Mouse (Mus musculus) intestine, embryonic 16.5 days (tissue): ENCODE measurements around the gene Dmpk. TPM values are rescaled to one million over a fixed set of nuclear protein-coding genes. Genes with fewer than 3 reads are reported as not detected.

Source experiments
- ATAC-seq: fragments of 200-750 bp; cut with Nextera tagmentation; 2 replicates; pipeline ENCODE4 v1.8.0; 2017; ENCODE audit warnings: moderate TSS enrichment, moderate library complexity
- H3K27ac ChIP-seq: fragments of 300-500 bp; sonication (generic); 2 replicates; pipeline ENCODE4 v1.5.1; 2014; ENCODE audit warnings: mild to moderate bottlenecking, low read length
- H3K27me3 ChIP-seq: fragments of 300-500 bp; sonication (generic); replicated peaks from 2 replicates; pipeline ENCODE4 v1.6.1; 2014; ENCODE audit warnings: low read length, control low read depth, mixed read lengths; ENCODE audit not compliant: control insufficient read depth, insufficient read depth
- H3K36me3 ChIP-seq: fragments of 300-500 bp; sonication (generic); 2 replicates; pipeline ENCODE4 v1.6.1; 2014; ENCODE audit warnings: low read length, control low read depth; ENCODE audit not compliant: control insufficient read depth, insufficient read depth
- H3K4me1 ChIP-seq: fragments of 300-500 bp; sonication (generic); 2 replicates; pipeline ENCODE4 v1.6.1; 2014; ENCODE audit warnings: low read length, control low read depth, mixed read lengths; ENCODE audit not compliant: control insufficient read depth, insufficient read depth
- H3K4me2 ChIP-seq: fragments of 300-500 bp; sonication (generic); 2 replicates; pipeline ENCODE4 v1.6.1; 2014; ENCODE audit warnings: low read depth, low read length, control low read depth
- H3K4me3 ChIP-seq: fragments of 300-500 bp; sonication (generic); 2 replicates; pipeline ENCODE4 v1.5.1; 2014; ENCODE audit warnings: mild to moderate bottlenecking, low read length
- H3K9ac ChIP-seq: fragments of 300-500 bp; sonication (generic); 2 replicates; pipeline ENCODE4 v1.6.1; 2014; ENCODE audit warnings: low read depth, low read length
- H3K9me3 ChIP-seq: fragments of 300-500 bp; sonication (generic); 2 replicates; pipeline ENCODE4 v1.6.1; 2016; ENCODE audit warnings: low read length, control low read depth; ENCODE audit not compliant: control insufficient read depth
- WGBS: fragments of 180-500 bp; shearing (Covaris S2); extraction: QIAGEN DNeasy Blood & Tissue Kit; methylation state at CpG from one replicate; pipeline ENCODE4 v1.1.7; 2014; 5-methylcytosine and 5-hydroxymethylcytosine counted together
- polyA plus RNA-seq: library from polyadenylated mRNA; unstranded; fragments of >200 nt; fragmentation: Nextera tagmentation; extraction: Ambion mirVana; gene quantifications from 2 replicates; pipeline ENCODE4 v1.2.1, GENCODE M21; 2015

Gene Dmpk
- polyA plus RNA-seq, 1 experiment from 2014 or later, result 54.6 TPM

GRCm38 (mm10) chr7:19054047-19054776 lies 29.4 kb upstream of the Dmpk start, which contains the start of gene Rsph6a:
Rsph6a (plus strand) TSS chr7:19054690.
- peak; percentile 39; the same call in 1 of the 2 replicates for ATAC-seq
- H3K9ac ChIP-seq, result peak within 1 kb of the TSS; percentile 22; the same call in 1 of the 2 replicates

DNA sequence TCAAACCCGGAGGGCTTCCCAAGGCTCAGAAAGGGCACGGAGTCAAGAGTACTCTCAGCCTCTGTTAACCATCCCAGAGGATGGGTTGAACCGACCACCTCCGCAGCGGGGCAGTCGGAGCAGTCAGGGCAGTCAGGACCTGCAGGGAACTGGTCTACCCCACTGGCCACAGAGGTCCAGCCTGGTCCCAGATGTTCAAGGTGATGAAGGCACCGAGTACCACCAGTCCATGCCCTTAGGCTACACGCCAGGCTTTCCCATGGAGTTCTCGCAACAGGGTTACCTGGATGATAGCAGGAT lies 28.9 kb upstream of the Dmpk start:
- Histone ChIP-seq H3K36me3 (peaks cover 9% of the 10 kb centered on the region), H3K4me1 (peaks cover 9% of the 10 kb centered on the region; the same call in 1 of the 2 replicates), H3K27ac (no peak overlapping the region), H3K27me3 (no peaks in the 10 kb centered on the region), H3K9me3 (no peaks in the 10 kb centered on the region), H3K4me2 (peak overlapping the region; percentile 24; the same call in 1 of the 2 replicates), H3K4me3 (no peak overlapping the region), H3K9ac (0 out of 2 replicates have a peak overlapping the region, but pooled peaks have one; percentile 22)
- ATAC-seq, result peak; percentile 23; the same call in 1 of the 2 replicates
- 73% methylated on average over 9 of the region's 9 CpGs for WGBS

More at GRCm38 (mm10) chr7:19054047-19054776, 29.4 kb upstream of the Dmpk start, which contains the start of gene Rsph6a:
- peaks cover 14% of the 10 kb centered on the region for H3K36me3 ChIP-seq
- no peak within 1 kb of the TSS for H3K4me3 ChIP-seq
- WGBS, result 31% methylated on average over 33 of the region's 33 CpGs
- H3K4me2 ChIP-seq, result peak within 1 kb of the TSS; percentile 24; the same call in 1 of the 2 replicates
- peaks cover 9% of the 10 kb centered on the region; the same call in 1 of the 2 replicates for H3K4me1 ChIP-seq
- no peak within 1 kb of the TSS for H3K27ac ChIP-seq
- no peaks in the 10 kb centered on the region for H3K9me3 ChIP-seq
- H3K27me3 ChIP-seq, result no peaks in the 10 kb centered on the region

- ATAC-seq, result no peak
- Histone ChIP-seq H3K4me1 (peaks cover 9% of the 10 kb centered on the region; the same call in 1 of the 2 replicates), H3K36me3 (peaks cover 5% of the 10 kb centered on the region; the same call in 1 of the 2 replicates), H3K4me3 (no peak overlapping the region), H3K27me3 (no peaks in the 10 kb centered on the region), H3K27ac (no peak overlapping the region), H3K4me2 (no peak overlapping the region), H3K9ac (no peak overlapping the region), H3K9me3 (no peaks in the 10 kb centered on the region)
- 89% methylated on average over 8 of the region's 8 CpGs for WGBS
Observed at GRCm38 (mm10) chr7:19055108-19055507, 28.5 kb upstream of the Dmpk start.

GRCm38 (mm10) chr7:19057405-19057804 lies 26.2 kb upstream of the Dmpk start:
- peaks cover 9% of the 10 kb centered on the region; the same call in 1 of the 2 replicates for H3K4me1 ChIP-seq
- no peak overlapping the region for H3K27ac ChIP-seq
- no peak for ATAC-seq
- 88% methylated on average over 10 of the region's 10 CpGs for WGBS
- H3K4me3 ChIP-seq, result no peak overlapping the region
- H3K9ac ChIP-seq, result no peak overlapping the region
- no peaks in the 10 kb centered on the region for H3K36me3 ChIP-seq
- H3K9me3 ChIP-seq, result no peaks in the 10 kb centered on the region
- H3K27me3 ChIP-seq, result no peaks in the 10 kb centered on the region
- H3K4me2 ChIP-seq, result no peak overlapping the region

GRCm38 (mm10) chr7:19065896-19066295 lies 17.8 kb upstream of the Dmpk start:
- Histone ChIP-seq H3K4me1 (no peaks in the 10 kb centered on the region), H3K36me3 (no peaks in the 10 kb centered on the region), H3K4me2 (no peak overlapping the region), H3K9ac (0 out of 2 replicates have a peak overlapping the region, but pooled peaks have one; percentile 37), H3K27ac (no peak overlapping the region), H3K27me3 (peaks cover 30% of the 10 kb centered on the region), H3K4me3 (no peak overlapping the region), H3K9me3 (no peaks in the 10 kb centered on the region)
- ATAC-seq, result no peak
- 45% methylated on average over 13 of the region's 13 CpGs for WGBS

- Histone ChIP-seq H3K36me3 (no peaks in the 10 kb centered on the region), H3K27me3 (peaks cover 30% of the 10 kb centered on the region), H3K27ac (no peak overlapping the region), H3K4me1 (no peaks in the 10 kb centered on the region), H3K9ac (no peak overlapping the region), H3K9me3 (no peaks in the 10 kb centered on the region), H3K4me2 (no peak overlapping the region), H3K4me3 (no peak overlapping the region)
- 38% methylated on average over 14 of the region's 14 CpGs for WGBS
- ATAC-seq, result no peak
Observed at GRCm38 (mm10) chr7:19067063-19067462, 16.6 kb upstream of the Dmpk start.

DNA sequence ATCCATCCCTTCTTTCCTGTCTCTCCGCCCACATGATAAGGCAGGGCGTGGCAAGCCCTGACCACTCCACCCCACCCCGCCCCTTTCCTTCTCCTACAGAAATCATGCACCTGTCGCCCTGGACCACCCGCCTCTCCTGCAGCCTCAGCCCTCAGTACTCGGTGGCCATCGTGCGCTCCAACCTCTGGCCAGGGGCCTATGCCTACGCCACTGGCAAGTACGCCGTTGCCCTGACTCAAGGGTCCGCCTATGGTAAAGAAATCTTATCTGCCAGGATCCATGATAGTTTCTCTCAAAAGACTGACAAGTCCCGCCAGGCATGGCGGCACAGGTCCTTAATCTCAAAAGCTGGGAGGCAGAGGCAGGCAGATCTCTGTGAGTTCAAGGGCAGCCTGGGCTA lies 15.7 kb upstream of the Dmpk start:
- H3K9me3 ChIP-seq, result no peaks in the 10 kb centered on the region
- H3K27me3 ChIP-seq, result peaks cover 30% of the 10 kb centered on the region
- ATAC-seq, result no peak
- no peak overlapping the region for H3K9ac ChIP-seq
- no peak overlapping the region for H3K27ac ChIP-seq
- WGBS, result 63% methylated on average over 14 of the region's 14 CpGs
- H3K36me3 ChIP-seq, result no peaks in the 10 kb centered on the region
- H3K4me2 ChIP-seq, result no peak overlapping the region
- H3K4me3 ChIP-seq, result no peak overlapping the region
- H3K4me1 ChIP-seq, result no peaks in the 10 kb centered on the region

DNA sequence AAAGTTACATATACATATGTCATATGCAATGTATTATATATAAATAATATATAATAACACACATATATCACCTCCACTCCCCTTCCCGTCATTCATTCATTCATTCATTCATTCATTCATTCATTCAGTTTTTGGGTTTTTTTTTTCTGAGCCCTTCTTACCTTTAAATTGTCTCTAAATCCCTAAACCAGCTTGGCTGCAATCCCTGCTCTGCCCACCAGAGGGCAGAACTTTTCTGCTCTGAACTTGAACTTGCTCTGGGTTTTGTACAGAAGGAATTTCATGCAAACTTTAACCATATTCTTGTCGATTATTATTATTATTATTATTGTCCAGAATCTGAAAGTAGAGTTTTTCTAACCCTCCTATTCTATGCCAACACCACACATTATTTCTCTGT lies 14.9 kb upstream of the Dmpk start:
- H3K4me3 ChIP-seq, result no peak overlapping the region
- peaks cover 30% of the 10 kb centered on the region for H3K27me3 ChIP-seq
- no peak overlapping the region for H3K4me2 ChIP-seq
- ATAC-seq, result no peak
- H3K4me1 ChIP-seq, result no peaks in the 10 kb centered on the region
- 2% methylated on average over 2 of the region's 2 CpGs for WGBS
- no peak overlapping the region for H3K9ac ChIP-seq
- H3K36me3 ChIP-seq, result no peaks in the 10 kb centered on the region
- H3K9me3 ChIP-seq, result no peaks in the 10 kb centered on the region
- no peak overlapping the region for H3K27ac ChIP-seq

GRCm38 (mm10) chr7:19069500-19069899 lies 14.1 kb upstream of the Dmpk start:
- H3K4me2 ChIP-seq, result no peak overlapping the region
- H3K27ac ChIP-seq, result no peak overlapping the region
- WGBS, result 52% methylated on average over 3 of the region's 3 CpGs
- H3K9me3 ChIP-seq, result no peaks in the 10 kb centered on the region
- no peaks in the 10 kb centered on the region for H3K4me1 ChIP-seq
- H3K9ac ChIP-seq, result no peak overlapping the region
- H3K36me3 ChIP-seq, result no peaks in the 10 kb centered on the region
- H3K4me3 ChIP-seq, result no peak overlapping the region
- peaks cover 29% of the 10 kb centered on the region for H3K27me3 ChIP-seq
- ATAC-seq, result no peak
